ENCODE assay signal across 10 mouse cellular contexts in the genomic region with DNA sequence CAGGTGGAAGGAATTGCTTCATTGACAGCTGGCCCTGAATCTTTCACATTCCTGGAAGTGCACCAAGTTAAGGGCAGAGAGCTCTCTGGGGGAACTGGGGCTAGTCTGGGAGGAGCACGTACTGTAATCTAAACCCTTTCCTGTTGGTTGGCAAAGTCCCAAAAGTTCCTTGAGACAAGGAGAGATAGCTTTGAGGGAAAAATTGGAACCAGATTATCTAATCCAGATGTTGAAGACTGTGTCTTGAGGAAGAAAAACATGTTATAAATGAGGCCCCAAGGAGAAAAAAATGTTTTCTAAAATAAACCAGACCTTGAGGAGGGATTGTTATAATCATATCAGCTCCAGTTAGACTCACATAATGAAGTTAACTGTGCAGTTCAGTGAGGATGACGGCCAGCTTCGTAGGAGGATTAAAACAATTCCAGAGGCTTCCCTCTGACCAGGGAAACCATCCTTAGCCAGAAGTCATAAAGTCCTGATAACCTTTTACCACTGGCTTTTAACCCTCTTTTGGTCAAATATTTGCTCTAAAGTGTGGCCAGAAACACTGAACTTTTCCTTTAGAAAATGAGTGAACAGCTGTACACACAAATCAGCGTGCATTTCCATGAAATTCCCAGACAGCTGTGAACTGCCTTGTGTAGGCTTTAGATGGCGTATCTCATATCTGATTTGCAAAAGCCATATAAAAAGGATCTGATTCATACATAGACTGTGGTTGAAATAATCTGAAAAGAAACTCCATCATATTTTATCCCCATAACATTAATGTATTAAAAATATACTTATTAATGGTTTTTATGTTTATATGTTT.
A peak's percentile ranks its signal among the peaks of the same experiment; 100 is the strongest.
DNase-seq lines count a peak whose midpoint lies in the region; ATAC-seq and TF ChIP-seq lines count a peak whose summit lies in the region.
"Had no signal": no experiment of that assay in that cellular context is flagged by ENCODE, and none has a peak within 500 bp of the region (broad histone marks: within the 10 kb centered on the region; RNA-seq: fewer than 3 reads in every experiment).

No protein-coding gene starts in this region.

- H3K27ac ChIP-seq in limb, embryonic 11.5 days (replicated peaks; ENCODE audit: low read depth, low read length): no peak overlapping the region
- no peak overlapping the region for H3K27ac ChIP-seq in limb, embryonic 10.5 days
- H3K27ac ChIP-seq in heart, adult 2 months: peak overlapping the region; percentile 15; the same call in 1 of the 2 replicates
- H3K27ac ChIP-seq: forebrain, embryonic 12.5 days had no signal

- no peak for TF ChIP-seq EP300 in heart, adult 2 months (IDR thresholded peaks at IDR 0.05; ENCODE audit: insufficient read depth, low read depth, low read length)

- no peak overlapping the region for H3K4me3 ChIP-seq in limb, embryonic 11.5 days (ENCODE audit: low read depth, low read length)
- H3K4me3 ChIP-seq in limb, embryonic 10.5 days: no peak overlapping the region
- H3K4me3 ChIP-seq in heart, adult 2 months: no peak overlapping the region
- H3K4me3 ChIP-seq: forebrain, embryonic 12.5 days; myocyte had no signal

- peak; percentile 80; the same call in 1 of the 2 replicates for ATAC-seq in limb, embryonic 11.5 days (ENCODE audit: insufficient number of reproducible peaks, low FRiP score, low TSS enrichment, low read depth)

- intact Hi-C loops in heart, adult 2 months (cut with DNase I): no loop called here

- no peak for TF ChIP-seq CTCF in brain, embryonic 14.5 days (IDR thresholded peaks at IDR 0.05; ENCODE audit: borderline replicate concordance, extremely low read depth, insufficient read depth, insufficient read length)
- TF ChIP-seq CTCF in heart, adult 2 months (IDR thresholded peaks at IDR 0.05): no peak

- TF ChIP-seq POLR2A in brain, embryonic 14.5 days (IDR thresholded peaks at IDR 0.05; ENCODE audit: borderline replicate concordance, extremely low read depth, insufficient read depth, insufficient read length, poor library complexity, severe bottlenecking): no peak
- TF ChIP-seq POLR2A in heart, adult 2 months (IDR thresholded peaks at IDR 0.05; ENCODE audit: insufficient read depth, low read depth, low read length): no peak

- no peak overlapping the region for H3K4me2 ChIP-seq in limb, embryonic 11.5 days (ENCODE audit: low read depth, severe bottlenecking)
- H3K4me2 ChIP-seq: forebrain, embryonic 12.5 days had no signal

- no peaks in the 10 kb centered on the region for H3K27me3 ChIP-seq in limb, embryonic 11.5 days (ENCODE audit: control insufficient read depth, insufficient read depth, low read length)
- no peaks in the 10 kb centered on the region for H3K27me3 ChIP-seq in limb, embryonic 10.5 days (ENCODE audit: low read depth, poor library complexity, severe bottlenecking)
- no peaks in the 10 kb centered on the region for H3K27me3 ChIP-seq in heart, adult 2 months (ENCODE audit: control insufficient read depth, insufficient read depth, low read length)
- H3K27me3 ChIP-seq: forebrain, embryonic 12.5 days had no signal

- WGBS in limb, embryonic 11.5 days: 41% methylated on average over 5 of the region's 5 CpGs
- 42% methylated on average over 5 of the region's 5 CpGs for WGBS in limb, embryonic 10.5 days
- 33% methylated on average over 5 of the region's 5 CpGs for WGBS in heart, adult 2 months

- H3K4me1 ChIP-seq in limb, embryonic 11.5 days (ENCODE audit: control insufficient read depth, insufficient read depth, low read length): no peaks in the 10 kb centered on the region
- H3K4me1 ChIP-seq in limb, embryonic 10.5 days: peaks cover 5% of the 10 kb centered on the region; the same call in 1 of the 2 replicates
- H3K4me1 ChIP-seq in heart, adult 2 months (ENCODE audit: control insufficient read depth, insufficient read depth, low read length): no peaks in the 10 kb centered on the region
- H3K4me1 ChIP-seq: forebrain, embryonic 12.5 days had no signal

- no peaks in the 10 kb centered on the region for H3K79me2 ChIP-seq in heart, adult 2 months (replicated peaks; ENCODE audit: control insufficient read depth, insufficient read depth, low read length)

- H3K36me3 ChIP-seq in limb, embryonic 11.5 days (ENCODE audit: control insufficient read depth, insufficient read depth, low read length): no peaks in the 10 kb centered on the region
- no peaks in the 10 kb centered on the region for H3K36me3 ChIP-seq in limb, embryonic 10.5 days
- H3K36me3 ChIP-seq in heart, adult 2 months (ENCODE audit: control insufficient read depth, insufficient read depth, low read length): no peaks in the 10 kb centered on the region
- H3K36me3 ChIP-seq: forebrain, embryonic 12.5 days had no signal

- peak; percentile 24 for DNase-seq in limb, embryonic 11.5 days (ENCODE audit: low spot score)
- no peak for DNase-seq in limb, embryonic 10.5 days (ENCODE audit: low spot score)
- DNase-seq in brain, embryonic 14.5 days (ENCODE audit: low read depth): peak; percentile 44
- peak in 1 of 2 experiments; percentile 30 for DNase-seq in heart, adult 2 months
- DNase-seq in kidney, postnatal 4 days: peak; percentile 12 to 20
- DNase-seq in layer of hippocampus, postnatal 36 days: no peak
- DNase-seq in left cerebral cortex, adult 8-10 months (ENCODE audit: low spot score in 2 of 2): no peak
- DNase-seq in urinary bladder, postnatal 10 days (ENCODE audit: low spot score): no peak

- no peak overlapping the region for H3K9ac ChIP-seq in limb, embryonic 11.5 days (ENCODE audit: low read length)
- H3K9ac ChIP-seq in heart, adult 2 months (ENCODE audit: low read depth, low read length): no peak overlapping the region
- H3K9ac ChIP-seq: forebrain, embryonic 12.5 days had no signal

- no peaks in the 10 kb centered on the region for H3K9me3 ChIP-seq in limb, embryonic 11.5 days (ENCODE audit: control insufficient read depth, low read length)
- no peaks in the 10 kb centered on the region for H3K9me3 ChIP-seq in limb, embryonic 10.5 days (replicated peaks)
- H3K9me3 ChIP-seq: forebrain, embryonic 12.5 days had no signal

Comparison
In these comparisons a context has a peak if more than half of its experiments do, and no peak if none do; other contexts are left out.
1. DNase-seq: peak in limb, embryonic 11.5 days (single experiment), brain, embryonic 14.5 days (single experiment) and kidney, postnatal 4 days (2 of 2); none in limb, embryonic 10.5 days (single experiment), layer of hippocampus, postnatal 36 days (0 of 2), left cerebral cortex, adult 8-10 months (0 of 2) and urinary bladder, postnatal 10 days (single experiment).